Mouse (Mus musculus) hindbrain, postnatal 0 days (tissue): ENCODE results near the gene Gm20662. TPM values are rescaled to one million over a fixed set of nuclear protein-coding genes. Genes with fewer than 3 reads are reported as not detected.

Experiments used
- ATAC-seq: fragments of 200-750 bp; cut with Nextera tagmentation; 2 replicates; pipeline ENCODE4 v1.8.0; 2017; ENCODE audit warnings: mild to moderate bottlenecking, moderate TSS enrichment, moderate library complexity
- DNase-seq: peaks from one replicate; pipeline ENCODE4 v3.0.0-alpha.2; 2015; ENCODE audit warnings: low spot score
- H3K27ac ChIP-seq: fragments of 300-500 bp; sonication (generic); 2 replicates; pipeline ENCODE4 v1.5.1; 2014; ENCODE audit warnings: mild to moderate bottlenecking
- H3K27me3 ChIP-seq: fragments of 300-500 bp; sonication (generic); 2 replicates; pipeline ENCODE4 v1.6.1; 2014; ENCODE audit warnings: low read length, mixed read lengths; ENCODE audit not compliant: insufficient read depth
- H3K36me3 ChIP-seq: fragments of 300-500 bp; sonication (generic); 2 replicates; pipeline ENCODE4 v1.6.1; 2014; ENCODE audit warnings: low read length, mixed read lengths; ENCODE audit not compliant: insufficient read depth
- H3K4me1 ChIP-seq: fragments of 300-500 bp; sonication (generic); 2 replicates; pipeline ENCODE4 v1.6.1; 2014; ENCODE audit warnings: antibody characterized with exemption, low read length, mixed read lengths; ENCODE audit not compliant: insufficient read depth
- H3K4me2 ChIP-seq: fragments of 300-500 bp; sonication (generic); 2 replicates; pipeline ENCODE4 v1.6.1; 2014; ENCODE audit warnings: low read depth, mild to moderate bottlenecking, low read length, moderate library complexity, mixed read lengths
- H3K4me3 ChIP-seq: fragments of 300-500 bp; sonication (generic); 2 replicates; pipeline ENCODE4 v1.5.1; 2014; ENCODE audit warnings: low read length
- H3K9ac ChIP-seq: fragments of 300-500 bp; sonication (generic); replicated peaks from 2 replicates; pipeline ENCODE4 v1.6.1; 2014; ENCODE audit warnings: mild to moderate bottlenecking, low read length, moderate library complexity, mixed read lengths
- H3K9me3 ChIP-seq: fragments of 300-500 bp; sonication (generic); 2 replicates; pipeline ENCODE4 v1.6.1; 2016; ENCODE audit warnings: low read length, mixed read lengths
- CTCF ChIP-seq: IDR thresholded peaks from 2 replicates; pipeline ENCODE4 v1.5.1; 2016; ENCODE audit warnings: antibody characterized with exemption, control low read depth, low read depth
- WGBS: fragments of 180-500 bp; shearing (Covaris S2); extraction: QIAGEN DNeasy Blood & Tissue Kit; methylation state at CpG from one replicate; pipeline ENCODE4 v1.1.7; 2014; 5-methylcytosine and 5-hydroxymethylcytosine counted together
- polyA plus RNA-seq: library from polyadenylated mRNA; unstranded; fragments of >200 nt; fragmentation: Nextera tagmentation; extraction: Ambion mirVana; gene quantifications from 2 replicates; pipeline ENCODE4 v1.2.1, GENCODE M21; 2015
- total RNA-seq: library from RNA; depleted of rRNA; stranded (reverse); fragments of >200 nt; gene quantifications from 2 replicates; pipeline ENCODE4 v1.2.3, GENCODE M21; 2014; rRNA removed

The Gm20662 gene
- total RNA-seq (3.3 TPM in 1 of 2 replicates, not detected in the other), polyA plus RNA-seq (0.81 TPM in 1 of 2 replicates, not detected in the other)

DNA sequence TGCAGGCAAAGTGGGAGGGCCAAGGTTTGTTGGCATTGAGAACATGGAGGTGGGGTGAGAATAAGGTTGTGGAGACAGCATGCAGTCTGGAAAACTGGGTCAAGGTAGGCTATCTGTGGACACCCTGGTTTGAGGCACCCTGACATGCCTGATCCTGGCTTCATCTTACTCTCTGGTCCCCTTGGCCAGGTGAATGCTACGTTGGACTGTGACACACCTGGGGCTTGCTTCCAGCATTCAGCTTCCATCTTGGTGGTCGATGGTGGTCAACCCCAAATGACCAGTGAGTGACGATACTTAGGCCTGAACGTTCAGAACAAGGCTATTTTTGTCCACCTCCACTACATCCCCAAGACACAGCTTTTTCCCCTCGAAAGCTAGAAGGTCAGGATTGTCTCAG is at the start of gene Gm20662:
TSS of gene Gm20662 (plus strand) at position 301 of the 400 bp plus-strand sequence.
- 91% methylated on average over 5 of the region's 5 CpGs for WGBS
- no peak within 1 kb of the TSS for H3K9ac ChIP-seq
- no peak within 1 kb of the TSS for H3K4me3 ChIP-seq
- no peak within 1 kb of the TSS for H3K27ac ChIP-seq
- no peak for ATAC-seq
- H3K4me1 ChIP-seq = no peaks in the 10 kb centered on the region
- no peaks in the 10 kb centered on the region for H3K9me3 ChIP-seq
- no peaks in the 10 kb centered on the region for H3K36me3 ChIP-seq
- H3K27me3 ChIP-seq = no peaks in the 10 kb centered on the region
- no peak for DNase-seq
- TF ChIP-seq CTCF = no peak
- no peak within 1 kb of the TSS for H3K4me2 ChIP-seq

- no peak overlapping the region for H3K27ac ChIP-seq
- H3K36me3 ChIP-seq = no peaks in the 10 kb centered on the region
- no peak overlapping the region for H3K4me2 ChIP-seq
- no peak overlapping the region for H3K9ac ChIP-seq
- DNase-seq = peak; percentile 41
- no peaks in the 10 kb centered on the region for H3K27me3 ChIP-seq
- H3K9me3 ChIP-seq = no peaks in the 10 kb centered on the region
- no peak for TF ChIP-seq CTCF
- 82% methylated on average over 31 of the region's 31 CpGs for WGBS
- H3K4me3 ChIP-seq = no peak overlapping the region
- H3K4me1 ChIP-seq = peaks cover 5% of the 10 kb centered on the region
- ATAC-seq = peak; percentile 49
Measured at GRCm38 (mm10) chr9:107947241-107948194, 48.6 kb upstream of the Gm20662 start.

- no peak overlapping the region for H3K4me3 ChIP-seq
- no peak overlapping the region for H3K4me2 ChIP-seq
- no peaks in the 10 kb centered on the region for H3K27me3 ChIP-seq
- no peak for TF ChIP-seq CTCF
- H3K36me3 ChIP-seq = no peaks in the 10 kb centered on the region
- DNase-seq (no peak), ATAC-seq (no peak)
- WGBS = 82% methylated on average over 13 of the region's 13 CpGs
- H3K4me1 ChIP-seq = peaks cover 5% of the 10 kb centered on the region
- no peak overlapping the region for H3K27ac ChIP-seq
- no peak overlapping the region for H3K9ac ChIP-seq
- no peaks in the 10 kb centered on the region for H3K9me3 ChIP-seq
Measured at GRCm38 (mm10) chr9:107949184-107949921, 46.8 kb upstream of the Gm20662 start.

DNA sequence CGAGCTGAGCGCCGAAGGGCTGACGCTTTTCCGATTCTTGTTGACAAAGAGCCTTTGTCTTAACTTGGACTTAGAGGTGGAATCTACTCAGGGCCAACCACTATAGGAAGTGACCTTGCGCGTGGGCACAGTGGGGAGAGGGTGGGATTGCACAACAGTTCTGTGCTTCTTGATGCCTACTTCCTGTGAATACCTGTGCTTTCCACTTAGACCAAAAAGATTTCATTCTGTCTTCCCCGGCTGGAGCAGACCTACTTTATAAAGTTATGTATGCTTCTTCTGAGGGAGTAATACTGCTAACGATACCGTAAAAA is 46.3 kb upstream of the Gm20662 start, which contains the start of gene Traip:
TSS of gene Traip (plus strand) at position 215 of the 314 bp plus-strand sequence.
- no peak for TF ChIP-seq CTCF
- 94% methylated on average over 10 of the region's 10 CpGs for WGBS

GRCm38 (mm10) chr9:107950460-107951355 is 45.4 kb upstream of the Gm20662 start:
- Histone ChIP-seq H3K4me2 (peak overlapping the region; percentile 89), H3K4me1 (peaks cover 5% of the 10 kb centered on the region), H3K27me3 (no peaks in the 10 kb centered on the region), H3K9ac (peak overlapping the region; percentile 51), H3K9me3 (no peaks in the 10 kb centered on the region), H3K27ac (peak overlapping the region; percentile 80; the same call in 1 of the 2 replicates), H3K36me3 (no peaks in the 10 kb centered on the region), H3K4me3 (peak overlapping the region; percentile 55)
- ATAC-seq = peak; percentile 95
- WGBS = 15% methylated on average over 45 of the region's 45 CpGs
- peak; percentile 95 for DNase-seq
- no peak for TF ChIP-seq CTCF

More for the DNA sequence above, 46.3 kb upstream of the Gm20662 start, which contains the start of gene Traip:
- H3K27me3 ChIP-seq = no peaks in the 10 kb centered on the region
- H3K4me3 ChIP-seq = peak within 1 kb of the TSS; percentile 55
- no peaks in the 10 kb centered on the region for H3K9me3 ChIP-seq
- no peaks in the 10 kb centered on the region for H3K36me3 ChIP-seq
- peak within 1 kb of the TSS; percentile 89 for H3K4me2 ChIP-seq
- peak within 1 kb of the TSS; percentile 80; the same call in 1 of the 2 replicates for H3K27ac ChIP-seq
- DNase-seq = no peak
- H3K9ac ChIP-seq = peak within 1 kb of the TSS; percentile 51
- H3K4me1 ChIP-seq = peaks cover 5% of the 10 kb centered on the region
- ATAC-seq = no peak
